Mouse (Mus musculus) hindbrain, postnatal 0 days (tissue): Measurements from ENCODE around the gene Plpp4. TPM values are rescaled to one million over a fixed set of nuclear protein-coding genes. Genes with fewer than 3 reads are reported as not detected.

ENCODE experiments used
- ATAC-seq: fragments of 200-750 bp; cut with Nextera tagmentation; 2 replicates; pipeline ENCODE4 v1.8.0; 2017; ENCODE audit warnings: mild to moderate bottlenecking, moderate TSS enrichment, moderate library complexity
- DNase-seq: peaks from one replicate; pipeline ENCODE4 v3.0.0-alpha.2; 2015; ENCODE audit warnings: low spot score
- H3K27ac ChIP-seq: fragments of 300-500 bp; sonication (generic); 2 replicates; pipeline ENCODE4 v1.5.1; 2014; ENCODE audit warnings: mild to moderate bottlenecking
- H3K27me3 ChIP-seq: fragments of 300-500 bp; sonication (generic); 2 replicates; pipeline ENCODE4 v1.6.1; 2014; ENCODE audit warnings: low read length, mixed read lengths; ENCODE audit not compliant: insufficient read depth
- H3K36me3 ChIP-seq: fragments of 300-500 bp; sonication (generic); 2 replicates; pipeline ENCODE4 v1.6.1; 2014; ENCODE audit warnings: low read length, mixed read lengths; ENCODE audit not compliant: insufficient read depth
- H3K4me1 ChIP-seq: fragments of 300-500 bp; sonication (generic); 2 replicates; pipeline ENCODE4 v1.6.1; 2014; ENCODE audit warnings: antibody characterized with exemption, low read length, mixed read lengths; ENCODE audit not compliant: insufficient read depth
- H3K4me2 ChIP-seq: fragments of 300-500 bp; sonication (generic); 2 replicates; pipeline ENCODE4 v1.6.1; 2014; ENCODE audit warnings: low read depth, mild to moderate bottlenecking, low read length, moderate library complexity, mixed read lengths
- H3K4me3 ChIP-seq: fragments of 300-500 bp; sonication (generic); 2 replicates; pipeline ENCODE4 v1.5.1; 2014; ENCODE audit warnings: low read length
- H3K9ac ChIP-seq: fragments of 300-500 bp; sonication (generic); replicated peaks from 2 replicates; pipeline ENCODE4 v1.6.1; 2014; ENCODE audit warnings: mild to moderate bottlenecking, low read length, moderate library complexity, mixed read lengths
- H3K9me3 ChIP-seq: fragments of 300-500 bp; sonication (generic); 2 replicates; pipeline ENCODE4 v1.6.1; 2016; ENCODE audit warnings: low read length, mixed read lengths
- CTCF ChIP-seq: IDR thresholded peaks from 2 replicates; pipeline ENCODE4 v1.5.1; 2016; ENCODE audit warnings: antibody characterized with exemption, control low read depth, low read depth
- WGBS: fragments of 180-500 bp; shearing (Covaris S2); extraction: QIAGEN DNeasy Blood & Tissue Kit; methylation state at CpG from one replicate; pipeline ENCODE4 v1.1.7; 2014; 5-methylcytosine and 5-hydroxymethylcytosine counted together
- polyA plus RNA-seq: library from polyadenylated mRNA; unstranded; fragments of >200 nt; fragmentation: Nextera tagmentation; extraction: Ambion mirVana; gene quantifications from 2 replicates; pipeline ENCODE4 v1.2.1, GENCODE M21; 2015
- total RNA-seq: library from RNA; depleted of rRNA; stranded (reverse); fragments of >200 nt; gene quantifications from 2 replicates; pipeline ENCODE4 v1.2.3, GENCODE M21; 2014

The Plpp4 gene
- total and polyA plus RNA-seq, 2 experiments from 2014 or later, result 14.4 to 22.7 TPM

DNA sequence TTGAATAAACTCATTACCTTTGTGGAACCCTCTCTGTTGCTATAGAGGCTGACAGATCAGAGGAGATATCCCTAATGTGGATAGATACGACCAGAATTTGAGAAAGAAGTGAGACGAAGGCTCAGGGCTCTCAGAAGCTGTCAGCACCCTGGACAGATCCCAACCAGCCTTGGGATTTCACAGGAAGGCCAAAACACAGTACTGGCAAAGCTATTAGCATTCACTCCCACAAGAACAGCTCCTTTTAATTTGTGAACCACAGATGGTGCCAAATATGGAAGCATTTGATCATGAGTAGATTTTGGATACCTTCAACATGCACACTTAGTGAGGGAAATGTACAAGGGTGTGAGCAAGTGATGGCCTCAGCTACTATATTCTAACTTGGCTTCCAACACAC lies 168.7 kb downstream of the Plpp4 start:
- H3K27ac ChIP-seq, result no peak overlapping the region
- no peak overlapping the region for H3K4me3 ChIP-seq
- no peaks in the 10 kb centered on the region for H3K27me3 ChIP-seq
- WGBS, result 26% methylated on average over 2 of the region's 2 CpGs
- no peak for TF ChIP-seq CTCF
- peak; percentile 34 for DNase-seq
- H3K4me2 ChIP-seq, result no peak overlapping the region
- H3K9me3 ChIP-seq, result no peaks in the 10 kb centered on the region
- no peak for ATAC-seq
- no peaks in the 10 kb centered on the region for H3K36me3 ChIP-seq
- no peaks in the 10 kb centered on the region for H3K4me1 ChIP-seq
- no peak overlapping the region for H3K9ac ChIP-seq

DNA sequence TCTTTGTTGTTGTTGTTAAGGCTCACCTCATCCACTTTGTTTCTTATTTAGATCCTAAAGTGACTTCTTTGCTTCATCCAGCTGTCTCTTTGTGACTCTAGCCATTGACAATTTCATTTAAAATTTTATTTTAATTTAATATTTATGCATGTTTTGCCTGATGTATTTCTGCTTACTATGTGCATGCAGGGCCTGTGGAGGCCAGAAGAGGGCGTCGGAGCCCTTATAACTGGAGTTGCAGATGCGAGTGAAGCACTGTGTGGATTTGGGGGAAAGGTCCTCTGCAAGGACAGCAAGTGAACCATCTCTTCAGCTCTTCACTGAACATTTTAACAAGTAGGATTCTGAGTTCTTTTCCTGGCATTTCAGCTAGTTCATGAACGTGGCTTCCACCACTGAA lies 172.0 kb downstream of the Plpp4 start:
- Histone ChIP-seq H3K36me3 (no peaks in the 10 kb centered on the region), H3K9me3 (no peaks in the 10 kb centered on the region), H3K27me3 (no peaks in the 10 kb centered on the region), H3K4me2 (no peak overlapping the region), H3K9ac (no peak overlapping the region), H3K27ac (no peak overlapping the region), H3K4me1 (no peaks in the 10 kb centered on the region), H3K4me3 (no peak overlapping the region)
- no peak for DNase-seq
- 44% methylated on average over 4 of the region's 4 CpGs for WGBS
- TF ChIP-seq CTCF, result no peak
- ATAC-seq, result no peak

GRCm38 (mm10) chr7:129429903-129430302 lies 173.1 kb downstream of the Plpp4 start:
- WGBS, result 46% methylated on average over 3 of the region's 3 CpGs

More at GRCm38 (mm10) chr7:129429903-129430302, 173.1 kb downstream of the Plpp4 start:
- H3K9me3 ChIP-seq, result no peaks in the 10 kb centered on the region
- TF ChIP-seq CTCF, result no peak
- no peaks in the 10 kb centered on the region for H3K36me3 ChIP-seq
- no peak overlapping the region for H3K4me2 ChIP-seq
- DNase-seq (no peak), ATAC-seq (no peak)
- H3K9ac ChIP-seq, result no peak overlapping the region
- no peaks in the 10 kb centered on the region for H3K4me1 ChIP-seq
- H3K27me3 ChIP-seq, result no peaks in the 10 kb centered on the region
- H3K27ac ChIP-seq, result no peak overlapping the region
- H3K4me3 ChIP-seq, result no peak overlapping the region
